ENCODE assay signal across 9 mouse cellular contexts in genomic region chr3:137560851-137561449, GRCm38 (mm10).
DNase-seq lines count a peak whose midpoint lies in the region; ATAC-seq and TF ChIP-seq lines count a peak whose summit lies in the region.
"Had no signal": no experiment of that assay in that cellular context is flagged by ENCODE, and none has a peak within 500 bp of the region (broad histone marks: within the 10 kb centered on the region; RNA-seq: fewer than 3 reads in every experiment).

No protein-coding gene starts in this region.

- no peak for TF ChIP-seq CTCF in kidney, postnatal 0 days (IDR thresholded peaks at IDR 0.05; ENCODE audit: low read depth)

- H3K27me3 ChIP-seq in kidney, postnatal 0 days (ENCODE audit: insufficient read depth, low read length), result no peaks in the 10 kb centered on the region
- H3K27me3 ChIP-seq: Patski had no signal

- H3K9me3 ChIP-seq in kidney, postnatal 0 days (replicated peaks; ENCODE audit: low read length), result no peaks in the 10 kb centered on the region

- H3K36me3 ChIP-seq in kidney, postnatal 0 days (ENCODE audit: insufficient read depth, low read length), result no peaks in the 10 kb centered on the region

- peak overlapping the region; percentile 27; the same call in 1 of the 2 replicates for H3K27ac ChIP-seq in kidney, postnatal 0 days

- no peak overlapping the region for H3K4me3 ChIP-seq in kidney, postnatal 0 days (replicated peaks; ENCODE audit: low read depth, low read length)

- ATAC-seq in kidney, postnatal 0 days (replicated peaks; ENCODE audit: low FRiP score, low read depth), result no peak
- ATAC-seq: Patski had no signal

- H3K4me1 ChIP-seq in kidney, postnatal 0 days (replicated peaks; ENCODE audit: insufficient read depth, low read length), result no peaks in the 10 kb centered on the region

- H3K4me2 ChIP-seq in kidney, postnatal 0 days (ENCODE audit: low read length), result no peak overlapping the region

- H3K9ac ChIP-seq in kidney, postnatal 0 days (ENCODE audit: low read depth, low read length), result no peak overlapping the region

- 44% methylated on average over 6 of the region's 6 CpGs for WGBS in kidney, postnatal 0 days

- DNase-seq in kidney, postnatal 0 days (ENCODE audit: low spot score), result peak; percentile 54
- no peak for DNase-seq in kidney, postnatal 36 days
- DNase-seq in cerebellum, postnatal 25 days, result peak; percentile 72 to 80
- DNase-seq in layer of hippocampus, adult 9-11 months, result peak; percentile 90
- peak; percentile 18 for DNase-seq in right cerebral cortex, postnatal 14 days
- no peak for DNase-seq in ovary, postnatal 10 days (ENCODE audit: low spot score)
- no peak for DNase-seq in urinary bladder, postnatal 10 days (ENCODE audit: low spot score)
- DNase-seq in kidney, postnatal 14 days, result no peak

Comparison
In these comparisons a context has a peak if more than half of its experiments do, and no peak if none do; other contexts are left out.
1. DNase-seq: peak in kidney, postnatal 0 days (single experiment), cerebellum, postnatal 25 days (2 of 2), layer of hippocampus, adult 9-11 months (single experiment) and right cerebral cortex, postnatal 14 days (single experiment); none in kidney, postnatal 36 days (0 of 2), ovary, postnatal 10 days (single experiment), urinary bladder, postnatal 10 days (single experiment) and kidney, postnatal 14 days (single experiment).